Mouse (Mus musculus) layer of hippocampus, adult 9-11 months (tissue): ENCODE data around the gene 1700022I11Rik.
"Not testable (repeated sequence)": the region's sequence is repeated elsewhere in the genome, so short reads cannot be mapped to it uniquely, and the experiment has no call there.

ENCODE experiments used
- DNase-seq: peaks from one replicate; pipeline ENCODE4 v3.0.0; 2022

1700022I11Rik gene

DNA sequence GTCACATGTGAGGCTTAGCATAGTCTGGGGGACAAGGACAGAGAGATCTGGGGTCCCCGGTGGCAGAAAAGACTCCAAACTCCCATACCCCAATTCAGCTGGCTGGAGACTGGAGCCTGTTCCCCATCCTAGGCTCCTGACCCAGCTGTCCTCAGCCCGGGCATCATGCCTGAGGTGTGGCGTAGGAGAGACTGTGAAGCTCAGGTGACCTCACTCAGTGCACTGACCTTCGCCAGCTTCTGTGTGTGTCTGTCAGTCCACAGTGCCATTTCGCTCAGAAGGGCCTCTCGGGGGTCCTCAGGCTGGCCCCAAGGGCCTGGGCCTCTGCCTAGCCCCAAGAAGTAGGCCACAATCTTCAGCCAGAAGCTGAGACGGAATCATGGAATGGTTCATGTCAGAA, 16.8 kb upstream of the 1700022I11Rik start:
- DNase-seq, result no peak

GRCm38 (mm10) chr4:42953435-42954094, 15.8 kb upstream of the 1700022I11Rik start:
- no peak for DNase-seq

GRCm38 (mm10) chr4:42954297-42954696, 15.1 kb upstream of the 1700022I11Rik start:
- DNase-seq, result peak; percentile 74

GRCm38 (mm10) chr4:42955200-42955599, 14.2 kb upstream of the 1700022I11Rik start:
- DNase-seq, result no peak

GRCm38 (mm10) chr4:42956581-42956980, 12.8 kb upstream of the 1700022I11Rik start:
- no peak for DNase-seq

GRCm38 (mm10) chr4:42957306-42957705, 12.1 kb upstream of the 1700022I11Rik start:
- DNase-seq, result no peak

GRCm38 (mm10) chr4:42957979-42958378, 11.4 kb upstream of the 1700022I11Rik start:
- no peak for DNase-seq

DNA sequence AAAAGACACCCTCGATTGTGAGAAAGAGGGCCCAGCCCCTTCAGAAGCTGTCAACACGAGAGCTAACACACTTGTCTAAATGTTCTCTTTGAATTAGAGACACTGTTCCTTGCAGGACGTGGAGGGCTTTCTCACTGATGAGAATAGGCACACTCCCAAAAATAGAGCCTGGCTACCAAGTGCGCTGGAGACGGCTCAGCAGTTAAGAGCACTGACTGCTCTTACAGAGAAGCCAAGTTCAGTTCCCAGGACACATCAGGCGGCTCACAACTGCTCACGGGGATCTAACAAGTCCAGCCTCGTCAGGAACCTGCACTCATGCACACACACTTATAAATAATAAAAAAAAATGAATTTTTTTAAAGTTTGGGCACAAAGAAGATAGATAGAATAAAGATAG, 10.5 kb upstream of the 1700022I11Rik start:
- no peak for DNase-seq

- DNase-seq, result no peak
Measured at GRCm38 (mm10) chr4:42959382-42959781, 10.0 kb upstream of the 1700022I11Rik start.

- no peak for DNase-seq
Measured at GRCm38 (mm10) chr4:42961592-42961991, 7.8 kb upstream of the 1700022I11Rik start.

GRCm38 (mm10) chr4:42963480-42963879, 5.9 kb upstream of the 1700022I11Rik start:
- no peak for DNase-seq

- peak; percentile 45 for DNase-seq
Measured at GRCm38 (mm10) chr4:42965039-42965719, 4.2 kb upstream of the 1700022I11Rik start.

DNA sequence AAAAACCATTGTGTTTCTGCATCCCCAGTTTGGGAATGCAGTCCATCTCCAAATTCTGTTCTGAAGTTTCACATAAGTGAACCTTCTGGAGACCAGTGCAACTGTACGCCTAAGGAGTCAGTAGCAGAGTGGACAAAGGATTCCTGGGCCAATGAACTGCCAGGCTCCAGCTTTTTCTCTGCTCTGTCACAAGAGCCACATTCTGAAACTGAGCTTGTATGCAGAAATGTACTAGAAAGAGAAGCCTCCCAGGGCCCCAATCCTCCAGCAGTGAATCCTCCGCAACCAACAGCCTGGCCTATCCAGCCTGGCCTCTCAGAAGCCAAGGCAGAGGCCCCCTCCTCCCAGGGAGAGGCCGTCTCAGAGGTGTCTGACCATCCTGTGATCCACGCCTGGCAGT, 3.5 kb downstream of the 1700022I11Rik start:
- DNase-seq, result no peak

DNA sequence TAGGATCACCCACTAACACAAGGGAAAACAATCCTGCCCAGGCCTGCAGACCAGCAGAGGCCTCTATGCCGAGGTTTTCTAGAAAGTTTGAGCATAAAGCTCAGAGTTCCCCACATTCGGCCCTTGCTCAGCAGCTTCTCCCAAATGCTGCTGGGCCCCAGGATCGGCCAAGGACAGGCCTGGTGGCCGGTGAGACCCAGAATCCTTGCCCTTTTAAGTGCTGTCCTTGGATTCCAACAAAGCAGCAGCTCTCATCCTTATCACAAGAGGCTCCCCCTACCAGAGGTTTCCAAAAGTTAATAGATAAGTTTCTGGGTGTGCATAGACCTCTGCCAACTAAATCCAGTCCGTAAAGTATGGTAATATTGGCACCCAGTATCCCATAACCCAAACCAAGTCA, 4.5 kb downstream of the 1700022I11Rik start:
- DNase-seq, result no peak

GRCm38 (mm10) chr4:42978062-42978461, 8.7 kb downstream of the 1700022I11Rik start:
- DNase-seq, result no peak

GRCm38 (mm10) chr4:42980467-42980866, 11.1 kb downstream of the 1700022I11Rik start:
- DNase-seq, result not testable (repeated sequence)

- DNase-seq, result no peak
Measured at GRCm38 (mm10) chr4:42988296-42988695, 18.9 kb downstream of the 1700022I11Rik start.

GRCm38 (mm10) chr4:42998022-42998421, 28.6 kb downstream of the 1700022I11Rik start:
- DNase-seq, result no peak

DNA sequence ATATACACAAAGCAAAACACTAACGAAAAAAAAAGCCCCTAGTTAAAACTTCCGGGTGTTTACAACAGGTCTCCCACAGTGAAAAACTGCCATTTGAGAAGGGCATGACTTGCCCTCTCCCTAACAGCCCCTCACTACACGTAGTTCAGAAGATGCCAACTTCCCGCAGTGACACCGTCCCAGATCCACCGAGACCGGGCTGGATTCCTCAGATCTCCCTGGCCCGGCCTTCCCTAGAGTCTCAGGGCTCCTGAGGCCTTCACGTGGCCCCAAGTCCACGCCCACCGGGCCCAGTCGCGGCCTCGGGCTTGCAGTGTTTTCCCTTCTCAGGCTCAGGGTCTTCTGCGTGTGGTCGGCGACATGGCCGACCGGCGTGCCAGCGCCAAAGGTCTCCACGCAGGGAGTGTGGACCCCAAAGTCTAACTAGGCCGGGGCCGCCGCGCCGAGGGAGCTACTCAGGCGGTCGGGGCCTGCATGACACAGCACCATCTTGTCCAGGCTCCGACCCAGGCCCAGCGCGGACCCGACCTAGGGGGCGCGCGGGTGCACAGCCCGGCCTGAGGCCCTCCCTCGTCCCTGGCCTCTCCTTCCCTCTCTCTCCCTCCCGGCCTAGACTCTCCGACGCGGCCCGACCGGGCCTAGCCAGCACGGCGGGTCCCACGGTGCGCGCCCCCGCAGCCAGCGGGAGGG, 30.2 kb downstream of the 1700022I11Rik start:
- peak; percentile 69 for DNase-seq

DNA sequence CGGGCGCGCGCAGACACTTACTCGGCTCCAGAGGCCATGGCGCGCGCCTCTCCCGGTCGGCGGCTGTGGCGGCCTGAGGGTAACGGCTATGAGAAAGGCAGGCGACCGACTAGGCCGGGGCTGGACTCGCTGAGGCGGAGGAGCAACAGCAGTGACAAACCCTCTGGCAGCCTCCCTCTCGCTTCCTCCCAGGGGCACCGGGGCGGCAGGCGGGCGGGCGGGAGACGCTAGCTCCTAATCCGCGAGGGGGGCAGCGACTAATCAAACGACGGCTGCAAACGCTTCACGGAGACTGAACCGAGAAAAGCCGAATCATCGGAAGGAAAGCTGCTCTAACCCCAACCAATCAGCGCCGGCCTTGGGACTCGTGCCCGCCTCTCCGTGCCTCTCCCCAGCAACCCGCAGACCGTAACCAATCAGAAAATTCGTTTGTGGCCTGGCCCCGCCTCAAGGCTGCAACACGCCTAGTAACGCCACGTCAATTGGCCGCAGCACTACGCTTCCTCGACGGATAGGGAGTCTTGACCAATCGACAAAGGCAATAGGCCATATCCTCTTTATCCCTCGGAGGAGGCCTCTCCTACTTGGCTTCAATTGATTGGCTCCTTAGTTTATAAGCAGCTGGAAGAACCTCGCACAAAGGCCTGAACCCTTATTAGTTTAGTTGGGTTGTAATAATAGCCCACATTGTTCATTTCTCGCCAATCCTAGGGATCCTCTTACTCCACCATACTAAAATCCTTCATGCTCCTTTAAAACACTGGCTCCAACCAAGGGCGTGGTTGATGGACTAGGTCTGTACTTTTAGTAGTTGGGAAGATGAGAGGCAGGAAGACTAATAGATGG, 31.0 kb downstream of the 1700022I11Rik start, which contains the start of gene Vcp:
Gene Vcp, minus strand, starts transcription at position 367 of the 846 bp plus-strand sequence.
- DNase-seq, result peak; percentile 99

DNA sequence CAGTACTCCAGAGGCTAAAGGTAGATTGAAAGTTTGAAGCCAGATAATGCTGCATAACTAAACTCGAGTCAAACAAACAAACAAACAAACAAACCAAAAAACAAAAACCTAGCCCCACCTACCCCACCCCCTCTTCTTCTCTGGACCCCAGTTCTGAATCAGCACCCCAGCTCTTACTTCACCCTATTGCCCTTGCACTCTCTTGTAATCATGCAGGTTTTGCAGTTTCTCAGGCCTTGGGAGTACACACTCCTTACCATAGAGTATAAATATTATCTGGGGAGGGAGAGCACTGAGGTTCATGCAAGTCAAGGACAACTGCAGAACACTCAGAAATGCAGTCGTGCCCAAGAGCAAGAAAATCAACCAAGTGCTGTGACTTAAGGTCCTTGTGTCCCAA, 31.9 kb downstream of the 1700022I11Rik start:
- no peak for DNase-seq

DNA sequence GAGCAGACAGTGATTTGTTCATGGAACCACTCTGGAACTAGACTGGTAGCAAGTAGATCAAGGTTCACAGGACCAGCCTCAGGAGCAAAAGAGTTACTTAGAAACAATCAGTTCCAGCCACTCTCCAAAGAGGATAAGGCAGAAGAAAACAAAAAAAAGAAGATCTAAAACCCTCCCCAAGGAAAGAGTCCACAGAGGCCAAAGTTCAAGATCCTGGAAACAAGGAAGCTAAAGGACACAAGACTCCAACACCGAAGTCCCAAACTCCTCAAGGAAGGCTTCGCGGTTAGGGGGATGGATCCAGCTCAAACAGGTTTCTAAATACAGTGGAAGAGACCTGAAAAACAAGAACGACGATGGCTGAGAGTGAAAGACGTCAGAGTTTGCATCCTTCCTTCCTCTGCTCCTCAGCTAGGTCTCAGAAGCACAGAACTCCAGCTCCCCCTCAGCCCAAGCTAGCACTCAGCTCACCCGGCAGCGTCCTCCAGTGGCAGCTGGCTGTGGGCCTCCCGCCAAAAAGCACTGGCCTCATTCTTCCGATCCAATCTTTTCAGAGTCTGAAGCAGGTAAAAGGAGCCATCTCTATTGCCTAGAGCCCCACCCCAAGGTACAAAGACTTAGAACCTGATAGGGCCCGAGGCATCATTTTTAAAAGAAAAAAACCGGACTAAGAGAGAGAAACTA, 33.5 kb downstream of the 1700022I11Rik start:
- no peak for DNase-seq
